18 mouse cellular contexts compared by ENCODE assay signal in the genomic region with DNA sequence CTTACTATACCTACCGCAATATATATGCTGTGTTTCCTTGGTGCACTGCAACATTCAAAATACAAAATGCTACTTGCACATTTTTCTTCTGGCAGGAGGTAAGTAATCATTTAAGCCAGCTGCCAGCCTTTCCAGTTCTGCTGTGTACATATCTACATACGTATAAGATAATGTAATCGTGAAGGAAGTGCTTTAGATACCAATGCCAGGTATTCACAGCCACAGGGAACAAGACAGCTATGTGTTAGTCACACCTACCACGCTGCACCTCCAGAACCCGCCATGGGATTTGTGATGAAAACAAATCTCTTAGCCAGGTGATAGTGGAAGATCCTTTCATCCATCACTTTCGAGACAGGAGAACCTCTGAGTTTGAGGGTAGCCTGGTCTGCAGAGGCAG. TPM values are rescaled to one million over a fixed set of nuclear protein-coding genes. Genes with fewer than 3 reads are reported as not detected.
DNase-seq lines count a peak whose midpoint lies in the region; ATAC-seq and TF ChIP-seq lines count a peak whose summit lies in the region.
"Had no signal": no experiment of that assay in that cellular context is flagged by ENCODE, and none has a peak within 500 bp of the region (broad histone marks: within the 10 kb centered on the region; RNA-seq: fewer than 3 reads in every experiment).

No protein-coding gene starts in this region.

- no peak for DNase-seq in heart, adult 2 months
- DNase-seq in stomach, postnatal 0 days (ENCODE audit: low spot score), result peak; percentile 44
- no peak for DNase-seq in cerebellum, adult 11-12 months
- DNase-seq: adrenal gland, adult 2 months; adrenal gland, postnatal 25 days; cerebellum, adult 2 months; cerebellum, postnatal 10 days; forebrain, postnatal 0 days; gastrocnemius, postnatal 36 days; heart, adult 11 months; heart, postnatal 14 days had no signal

- intact Hi-C loops in heart, adult 2 months (cut with DNase I), result no loop called here

- TF ChIP-seq EP300 in heart, adult 2 months (IDR thresholded peaks at IDR 0.05; ENCODE audit: insufficient read depth, low read depth, low read length), result no peak
- no peak for TF ChIP-seq EP300 in stomach, postnatal 0 days (optimal IDR thresholded peaks at IDR 0.05)

- H3K4me1 ChIP-seq in heart, embryonic 13.5 days, result peaks cover 38% of the 10 kb centered on the region
- H3K4me1 ChIP-seq in heart, adult 2 months (ENCODE audit: control insufficient read depth, insufficient read depth, low read length), result no peaks in the 10 kb centered on the region
- 0 out of 2 replicates have a peak, but pooled peaks cover 5% of the 10 kb centered on the region for H3K4me1 ChIP-seq in intestine, embryonic 15.5 days (replicated peaks)
- H3K4me1 ChIP-seq in intestine, postnatal 0 days (replicated peaks; ENCODE audit: control insufficient read depth, insufficient read depth, low read length), result 0 out of 2 replicates have a peak, but pooled peaks cover 2% of the 10 kb centered on the region
- no peaks in the 10 kb centered on the region; the same call in 1 of the 2 replicates for H3K4me1 ChIP-seq in stomach, postnatal 0 days (replicated peaks; ENCODE audit: control insufficient read depth, insufficient read depth)
- H3K4me1 ChIP-seq: embryonic facial prominence, embryonic 10.5 days; forebrain, embryonic 13.5 days; hindbrain, embryonic 13.5 days had no signal

- TF ChIP-seq POLR2A in heart, adult 2 months (IDR thresholded peaks at IDR 0.05; ENCODE audit: insufficient read depth, low read depth, low read length), result no peak

- no peak for TF ChIP-seq CTCF in heart, adult 2 months (IDR thresholded peaks at IDR 0.05)
- TF ChIP-seq CTCF in intestine, postnatal 0 days (IDR thresholded peaks at IDR 0.05; ENCODE audit: low read depth), result no peak
- TF ChIP-seq CTCF in stomach, postnatal 0 days (IDR thresholded peaks at IDR 0.05; ENCODE audit: low read depth), result no peak

- ATAC-seq in heart, embryonic 13.5 days (ENCODE audit: extremely low read depth, insufficient number of reproducible peaks, low FRiP score, low TSS enrichment), result no peak
- ATAC-seq in intestine, embryonic 15.5 days, result peak; percentile 70
- ATAC-seq in intestine, postnatal 0 days, result peak; percentile 36; the same call in 1 of the 2 replicates
- peak; percentile 94 for ATAC-seq in stomach, postnatal 0 days (ENCODE audit: low FRiP score, low TSS enrichment)
- ATAC-seq: forebrain, embryonic 13.5 days; forebrain, postnatal 0 days; hindbrain, postnatal 0 days had no signal

- no peaks in the 10 kb centered on the region for H3K9me3 ChIP-seq in heart, embryonic 13.5 days
- no peaks in the 10 kb centered on the region for H3K9me3 ChIP-seq in intestine, embryonic 15.5 days
- H3K9me3 ChIP-seq in intestine, postnatal 0 days (ENCODE audit: control insufficient read depth), result no peaks in the 10 kb centered on the region
- H3K9me3 ChIP-seq in stomach, postnatal 0 days (ENCODE audit: control insufficient read depth, low read length), result no peaks in the 10 kb centered on the region
- H3K9me3 ChIP-seq: embryonic facial prominence, embryonic 10.5 days; forebrain, embryonic 13.5 days; hindbrain, embryonic 13.5 days had no signal

- peak overlapping the region; percentile 36; the same call in 1 of the 2 replicates for H3K4me2 ChIP-seq in heart, embryonic 13.5 days
- no peak overlapping the region for H3K4me2 ChIP-seq in intestine, embryonic 15.5 days (replicated peaks)
- peak overlapping the region; percentile 33; the same call in 1 of the 2 replicates for H3K4me2 ChIP-seq in intestine, postnatal 0 days (replicated peaks; ENCODE audit: low read depth)
- no peak overlapping the region for H3K4me2 ChIP-seq in stomach, postnatal 0 days (replicated peaks; ENCODE audit: low read depth)
- H3K4me2 ChIP-seq: forebrain, embryonic 13.5 days; hindbrain, embryonic 13.5 days had no signal

- no peaks in the 10 kb centered on the region for H3K27me3 ChIP-seq in heart, embryonic 13.5 days (replicated peaks)
- no peaks in the 10 kb centered on the region for H3K27me3 ChIP-seq in heart, adult 2 months (ENCODE audit: control insufficient read depth, insufficient read depth, low read length)
- no peaks in the 10 kb centered on the region for H3K27me3 ChIP-seq in intestine, embryonic 15.5 days (replicated peaks)
- H3K27me3 ChIP-seq in intestine, postnatal 0 days (replicated peaks; ENCODE audit: control insufficient read depth, insufficient read depth, low read length), result no peaks in the 10 kb centered on the region
- H3K27me3 ChIP-seq in stomach, postnatal 0 days (ENCODE audit: control insufficient read depth, insufficient read depth, low read length), result no peaks in the 10 kb centered on the region
- H3K27me3 ChIP-seq: forebrain, embryonic 13.5 days; hindbrain, embryonic 13.5 days had no signal

- no peak overlapping the region for H3K9ac ChIP-seq in heart, embryonic 13.5 days
- no peak overlapping the region for H3K9ac ChIP-seq in heart, adult 2 months (ENCODE audit: low read depth, low read length)
- no peak overlapping the region for H3K9ac ChIP-seq in intestine, embryonic 15.5 days
- H3K9ac ChIP-seq in intestine, postnatal 0 days (ENCODE audit: low read depth, low read length), result no peak overlapping the region
- H3K9ac ChIP-seq in stomach, postnatal 0 days (ENCODE audit: low read length), result no peak overlapping the region
- H3K9ac ChIP-seq: forebrain, embryonic 13.5 days; forebrain, postnatal 0 days; hindbrain, embryonic 13.5 days had no signal

- H3K27ac ChIP-seq in heart, embryonic 13.5 days (replicated peaks), result no peak overlapping the region
- no peak overlapping the region for H3K27ac ChIP-seq in heart, adult 2 months
- H3K27ac ChIP-seq in intestine, embryonic 15.5 days, result no peak overlapping the region
- H3K27ac ChIP-seq in intestine, postnatal 0 days (ENCODE audit: low read depth, low read length), result no peak overlapping the region
- H3K27ac ChIP-seq in stomach, postnatal 0 days (replicated peaks), result no peak overlapping the region
- H3K27ac ChIP-seq: embryonic facial prominence, embryonic 10.5 days; forebrain, embryonic 13.5 days; hindbrain, embryonic 13.5 days; hindbrain, postnatal 0 days had no signal

- H3K4me3 ChIP-seq in heart, embryonic 13.5 days, result no peak overlapping the region
- no peak overlapping the region for H3K4me3 ChIP-seq in heart, adult 2 months
- no peak overlapping the region for H3K4me3 ChIP-seq in intestine, embryonic 15.5 days (replicated peaks)
- H3K4me3 ChIP-seq in intestine, postnatal 0 days (ENCODE audit: low read depth, low read length), result no peak overlapping the region
- H3K4me3 ChIP-seq in stomach, postnatal 0 days (ENCODE audit: low read depth, low read length), result no peak overlapping the region
- H3K4me3 ChIP-seq: embryonic facial prominence, embryonic 10.5 days; forebrain, embryonic 13.5 days; hindbrain, embryonic 13.5 days had no signal

- H3K79me2 ChIP-seq in heart, adult 2 months (replicated peaks; ENCODE audit: control insufficient read depth, insufficient read depth, low read length), result peaks cover 2% of the 10 kb centered on the region; the same call in 1 of the 2 replicates

- WGBS in heart, embryonic 13.5 days, result 26% methylated on average over 6 of the region's 6 CpGs
- 77% methylated on average over 6 of the region's 6 CpGs for WGBS in heart, adult 2 months
- 65% methylated on average over 6 of the region's 6 CpGs for WGBS in intestine, embryonic 15.5 days
- WGBS in intestine, postnatal 0 days, result 50% methylated on average over 6 of the region's 6 CpGs
- WGBS in stomach, postnatal 0 days, result 52% methylated on average over 6 of the region's 6 CpGs

- no peaks in the 10 kb centered on the region for H3K36me3 ChIP-seq in heart, embryonic 13.5 days
- H3K36me3 ChIP-seq in heart, adult 2 months (ENCODE audit: control insufficient read depth, insufficient read depth, low read length), result no peaks in the 10 kb centered on the region
- H3K36me3 ChIP-seq in intestine, embryonic 15.5 days, result no peaks in the 10 kb centered on the region
- no peaks in the 10 kb centered on the region for H3K36me3 ChIP-seq in intestine, postnatal 0 days (ENCODE audit: control insufficient read depth, insufficient read depth)
- no peaks in the 10 kb centered on the region for H3K36me3 ChIP-seq in stomach, postnatal 0 days (ENCODE audit: control insufficient read depth, insufficient read depth, low read length)
- H3K36me3 ChIP-seq: embryonic facial prominence, embryonic 10.5 days; hindbrain, embryonic 13.5 days had no signal

RNA-seq across cellular contexts. Expression of gene Stxbp6, which starts 13.7 kb away (rescaled TPM):
- polyA plus RNA-seq in heart, embryonic 13.5 days (2015; fragmentation: Nextera tagmentation; extraction: Ambion mirVana), result 8.9 and 15.0 TPM in 2 replicates
- 1 to 10 TPM; 5.1 to 9.2 TPM for total RNA-seq in heart, adult 2 months (2021)
- polyA plus RNA-seq in heart, adult 2 months (2012; rRNA removed), result 7.9 and 17.3 TPM in 2 replicates
- 12.1 and 18.8 TPM in 2 replicates for polyA plus RNA-seq in intestine, embryonic 15.5 days (2015; fragmentation: Nextera tagmentation; extraction: Ambion mirVana)
- polyA plus RNA-seq in intestine, postnatal 0 days (2015; fragmentation: Nextera tagmentation; extraction: Ambion mirVana), result 9.2 and 14.7 TPM in 2 replicates
- 9.3 and 9.4 TPM in 2 replicates for polyA plus RNA-seq in stomach, postnatal 0 days (2015; fragmentation: Nextera tagmentation; extraction: Ambion mirVana)

Comparison
In these comparisons a context has a peak if more than half of its experiments do, and no peak if none do; other contexts are left out.
1. H3K4me2 ChIP-seq: peak in heart, embryonic 13.5 days (single experiment) and intestine, postnatal 0 days (single experiment); none in intestine, embryonic 15.5 days (single experiment) and stomach, postnatal 0 days (single experiment).